In genomic region chr4:114845622-114846021, GRCm38 (mm10) we compare ENCODE assay signal across 27 mouse cellular contexts. TPM values are rescaled to one million over a fixed set of nuclear protein-coding genes. Genes with fewer than 3 reads are reported as not detected.
"Had no signal": no experiment of that assay in that cellular context is flagged by ENCODE, and none has a peak within 500 bp of the region (broad histone marks: within the 10 kb centered on the region; RNA-seq: fewer than 3 reads in every experiment).

No protein-coding gene starts in this region.

- H3K9me3 ChIP-seq: midbrain, embryonic 13.5 days; midbrain, embryonic 15.5 days; neural tube, embryonic 13.5 days; neural tube, embryonic 15.5 days had no signal

- H3K9ac ChIP-seq: liver, embryonic 14.5 days; lung, embryonic 14.5 days; midbrain, embryonic 13.5 days; midbrain, embryonic 15.5 days; neural tube, embryonic 13.5 days; neural tube, embryonic 15.5 days had no signal

- ATAC-seq: midbrain, embryonic 13.5 days; midbrain, embryonic 15.5 days had no signal

- H3K4me3 ChIP-seq: midbrain, embryonic 10.5 days; midbrain, embryonic 13.5 days; midbrain, embryonic 15.5 days; myocyte; neural tube, embryonic 13.5 days; neural tube, embryonic 15.5 days had no signal

- H3K27ac ChIP-seq: liver, embryonic 14.5 days; midbrain, embryonic 10.5 days; midbrain, embryonic 13.5 days; midbrain, embryonic 15.5 days; neural tube, embryonic 13.5 days; neural tube, embryonic 15.5 days had no signal

- DNase-seq: lung, adult 18-20 months; lung, embryonic 14.5 days; lung, postnatal 10 days; lung, postnatal 4 days; retina, postnatal 1 day; right cerebral cortex, adult 18-20 months; right cerebral cortex, postnatal 25 days; right cerebral cortex, postnatal 4 days; spleen, adult 18-20 months; thymus, adult 18-20 months; thymus, postnatal 14 days; thymus, postnatal 36 days had no signal

- H3K4me2 ChIP-seq: lung, embryonic 14.5 days; midbrain, embryonic 13.5 days; midbrain, embryonic 15.5 days; neural tube, embryonic 13.5 days; neural tube, embryonic 15.5 days had no signal

- H3K36me3 ChIP-seq: midbrain, embryonic 10.5 days; midbrain, embryonic 13.5 days; midbrain, embryonic 15.5 days; neural tube, embryonic 13.5 days; neural tube, embryonic 15.5 days had no signal

RNA-seq across cellular contexts. Expression of gene Gm12830, which starts 24.1 kb away (rescaled TPM):
- total RNA-seq: megakaryocyte, adult 5-6 weeks; megakaryocyte-erythroid progenitor cell, adult 5-6 weeks had no signal
- polyA plus RNA-seq: liver, embryonic 14.5 days; liver, embryonic 16.5 days; lung, embryonic 14.5 days; lung, embryonic 16.5 days; midbrain, embryonic 10.5 days; midbrain, embryonic 15.5 days; myocyte; neural tube, embryonic 13.5 days; neural tube, embryonic 15.5 days; small intestine, adult 2 months; stomach, embryonic 14.5 days; stomach, embryonic 16.5 days; thymus, postnatal 0 days had no signal
